Mouse (Mus musculus) CH12.LX (cell line): Measurements from ENCODE around the gene Rasgef1c. TPM values are rescaled to one million over a fixed set of nuclear protein-coding genes. Genes with fewer than 3 reads are reported as not detected.

Experiments
- DNase-seq: peaks from one replicate; pipeline ENCODE4 v3.0.0-alpha.2; 2013; ENCODE audit errors: extremely low read depth
- H3K27ac ChIP-seq: 2 replicates; pipeline ENCODE4 v1.5.1; 2012; ENCODE audit warnings: low read depth, mild to moderate bottlenecking, control low read depth, moderate library complexity; ENCODE audit not compliant: insufficient read depth
- H3K27me3 ChIP-seq: replicated peaks from 2 replicates; pipeline ENCODE3; 2012; ENCODE audit warnings: inconsistent platforms
- H3K36me3 ChIP-seq, 2 experiments: replicated peaks in 1 of 2; 2 replicates each; pipeline versions ENCODE3 to v1.6.1; 2012; ENCODE audit warnings: inconsistent platforms in 1 of 2, low read length in 1 of 2, mild to moderate bottlenecking in 1 of 2, mixed read lengths in 1 of 2, moderate library complexity in 1 of 2; ENCODE audit not compliant: control insufficient read depth in 1 of 2, insufficient read depth in 1 of 2
- H3K4me1 ChIP-seq, 2 experiments: 2 replicates each; pipeline ENCODE4 v1.6.1; 2012; ENCODE audit warnings: inconsistent platforms in 1 of 2, moderate library complexity in 1 of 2; ENCODE audit not compliant: insufficient read depth in 2 of 2, control insufficient read depth in 1 of 2
- H3K4me2 ChIP-seq: 2 replicates; pipeline ENCODE4 v1.6.1; 2012; ENCODE audit warnings: low read depth, mild to moderate bottlenecking, control low read depth; ENCODE audit not compliant: poor library complexity, insufficient read depth, severe bottlenecking
- H3K4me3 ChIP-seq, 3 experiments: fragments of 150-350 bp in 1 of 3; sonication (generic) in 1 of 3; replicated peaks in 1 of 3; 2 replicates each; pipeline versions ENCODE3 to v1.5.1; 2011 to 2012; ENCODE audit warnings: low read depth in 2 of 3, low read length in 2 of 3, mild to moderate bottlenecking in 2 of 3, moderate library complexity in 2 of 3, control low read depth in 1 of 3, improper control_type of control experiment in 1 of 3, inconsistent platforms in 1 of 3, mixed read lengths in 1 of 3; ENCODE audit not compliant: poor library complexity in 1 of 3
- H3K79me2 ChIP-seq: replicated peaks from 2 replicates; pipeline ENCODE4 v1.6.1; 2012; ENCODE audit warnings: mild to moderate bottlenecking, moderate library complexity; ENCODE audit not compliant: control insufficient read depth, poor library complexity, insufficient read depth, severe bottlenecking; ENCODE audit errors: extremely low read depth
- H3K9ac ChIP-seq: 2 replicates; pipeline ENCODE4 v1.6.1; 2012; ENCODE audit warnings: low read depth, mild to moderate bottlenecking, control low read depth, moderate library complexity; ENCODE audit not compliant: insufficient read depth
- H3K9me3 ChIP-seq: replicated peaks from 2 replicates; pipeline ENCODE3; 2012; ENCODE audit warnings: low read length, inconsistent platforms, mixed read lengths
- BHLHE40 ChIP-seq: IDR thresholded peaks from 2 replicates; pipeline ENCODE4 v1.6.1; 2011; ENCODE audit warnings: mild to moderate bottlenecking, low read depth, low read length, improper control_type of control experiment
- CHD2 ChIP-seq: IDR thresholded peaks from 2 replicates; pipeline ENCODE4 v1.6.1; 2011; ENCODE audit warnings: low read length, improper control_type of control experiment
- CTCF ChIP-seq, 2 experiments: IDR thresholded peaks in 1 of 2; conservative IDR thresholded peaks in 1 of 2; 2 replicates each; pipeline ENCODE4 v1.5.1; 2011 to 2012; ENCODE audit warnings: low read depth in 2 of 2, low read length in 2 of 2, improper control_type of control experiment in 1 of 2, inconsistent platforms in 1 of 2, mild to moderate bottlenecking in 1 of 2, moderate library complexity in 1 of 2
- ELF1 ChIP-seq: IDR thresholded peaks from 2 replicates; pipeline ENCODE4 v1.6.1; 2014; ENCODE audit warnings: low read depth, mild to moderate bottlenecking, inconsistent platforms, low read length, improper control_type of control experiment
- EP300 ChIP-seq: IDR thresholded peaks from 2 replicates; pipeline ENCODE4 v1.6.1; 2011; ENCODE audit warnings: low read length, improper control_type of control experiment
- ETS1 ChIP-seq: conservative IDR thresholded peaks from 2 replicates; pipeline ENCODE4 v1.6.1; 2012; ENCODE audit warnings: low read depth, mild to moderate bottlenecking, inconsistent platforms, low read length, improper control_type of control experiment, moderate library complexity
- IRF4 ChIP-seq: IDR thresholded peaks from 2 replicates; pipeline ENCODE4 v1.6.1; 2014; ENCODE audit warnings: low read depth, mild to moderate bottlenecking, inconsistent platforms, low read length, improper control_type of control experiment
- JUN ChIP-seq: IDR thresholded peaks from 2 replicates; pipeline ENCODE4 v1.6.1; 2011; ENCODE audit warnings: low read depth, mild to moderate bottlenecking, low read length, improper control_type of control experiment, moderate library complexity; ENCODE audit not compliant: insufficient read depth
- JUND ChIP-seq: conservative IDR thresholded peaks from 2 replicates; pipeline ENCODE4 v1.6.1; 2011; ENCODE audit warnings: low read depth, low read length, improper control_type of control experiment
- KAT2A ChIP-seq: IDR thresholded peaks from 2 replicates; pipeline ENCODE4 v1.6.1; 2012; ENCODE audit warnings: low read length, improper control_type of control experiment, inconsistent platforms; ENCODE audit not compliant: insufficient replicate concordance
- MAX ChIP-seq: IDR thresholded peaks from 2 replicates; pipeline ENCODE4 v1.6.1; 2011; ENCODE audit warnings: low read length, improper control_type of control experiment
- MAZ ChIP-seq: IDR thresholded peaks from 2 replicates; pipeline ENCODE4 v1.6.1; 2012; ENCODE audit warnings: low read depth, mild to moderate bottlenecking, inconsistent platforms, low read length, improper control_type of control experiment, moderate library complexity
- MEF2A ChIP-seq: IDR thresholded peaks from 2 replicates; pipeline ENCODE4 v1.6.1; 2014; ENCODE audit warnings: low read depth, mild to moderate bottlenecking, inconsistent platforms, low read length, improper control_type of control experiment, borderline replicate concordance
- MYC ChIP-seq: IDR thresholded peaks from 2 replicates; pipeline ENCODE4 v1.6.1; 2011; ENCODE audit warnings: low read depth, mild to moderate bottlenecking, improper control_type of control experiment, low read length
- NELFE ChIP-seq: IDR thresholded peaks from 2 replicates; pipeline ENCODE4 v1.6.1; 2011; ENCODE audit warnings: low read depth, low read length, improper control_type of control experiment
- NRF1 ChIP-seq: IDR thresholded peaks from 2 replicates; pipeline ENCODE4 v1.6.1; 2014; ENCODE audit warnings: low read depth, mild to moderate bottlenecking, inconsistent platforms, low read length, improper control_type of control experiment, moderate library complexity
- PAX5 ChIP-seq: IDR thresholded peaks from 2 replicates; pipeline ENCODE4 v1.6.1; 2012; ENCODE audit warnings: low read length, inconsistent platforms, mixed read lengths
- POLR2A ChIP-seq: IDR thresholded peaks from 2 replicates; pipeline ENCODE4 v1.6.1; 2011; ENCODE audit warnings: low read depth, mild to moderate bottlenecking, improper control_type of control experiment, low read length
- POLR2AphosphoS2 ChIP-seq: IDR thresholded peaks from 2 replicates; pipeline ENCODE4 v1.6.1; 2011; ENCODE audit warnings: low read depth, low read length, improper control_type of control experiment
- RCOR1 ChIP-seq: conservative IDR thresholded peaks from 2 replicates; pipeline ENCODE4 v1.6.1; 2012; ENCODE audit warnings: low read depth, mild to moderate bottlenecking, inconsistent platforms, low read length, improper control_type of control experiment
- SIN3A ChIP-seq: IDR thresholded peaks from 2 replicates; pipeline ENCODE4 v1.6.1; 2012; ENCODE audit warnings: low read length, improper control_type of control experiment, inconsistent platforms
- SMC3 ChIP-seq: IDR thresholded peaks from 2 replicates; pipeline ENCODE4 v1.6.1; 2011; ENCODE audit warnings: low read depth, low read length, improper control_type of control experiment
- UBTF ChIP-seq: IDR thresholded peaks from 2 replicates; pipeline ENCODE4 v1.6.1; 2012; ENCODE audit warnings: low read depth, mild to moderate bottlenecking, inconsistent platforms, low read length, improper control_type of control experiment, moderate library complexity
- USF1 ChIP-seq: IDR thresholded peaks from 2 replicates; pipeline ENCODE4 v1.6.1; 2014; ENCODE audit warnings: low read depth, mild to moderate bottlenecking, inconsistent platforms, low read length, improper control_type of control experiment
- USF2 ChIP-seq: conservative IDR thresholded peaks from 2 replicates; pipeline ENCODE4 v1.6.1; 2011; ENCODE audit warnings: low read depth, low read length, improper control_type of control experiment
- ZC3H11A ChIP-seq: IDR thresholded peaks from 2 replicates; pipeline ENCODE4 v1.6.1; 2012; ENCODE audit warnings: low read depth, mild to moderate bottlenecking, inconsistent platforms, low read length, improper control_type of control experiment
- ZKSCAN1 ChIP-seq: IDR thresholded peaks from 2 replicates; pipeline ENCODE4 v1.6.1; 2012; ENCODE audit warnings: low read depth, inconsistent platforms, low read length, improper control_type of control experiment, borderline replicate concordance
- ZMIZ1 ChIP-seq: IDR thresholded peaks from 2 replicates; pipeline ENCODE4 v1.6.1; 2012; ENCODE audit warnings: low read depth, mild to moderate bottlenecking, inconsistent platforms, low read length, improper control_type of control experiment
- ZNF384 ChIP-seq: IDR thresholded peaks from 2 replicates; pipeline ENCODE4 v1.6.1; 2012; ENCODE audit warnings: low read depth, low read length, improper control_type of control experiment, inconsistent platforms
- dilution Hi-C: fragments of 300-500 bp; cut with MboI; formaldehyde crosslinking; loops from 2 replicates; pipeline ENCODE4 v1.14.3; 2020; ENCODE audit warnings: low sequenced_read_pairs; ENCODE audit not compliant: extremely low pct_unique_long_range_greater_than_20kb, extremely low pct_ligation_motif_present
- in situ Hi-C: fragments of 300-500 bp; cut with MboI; formaldehyde crosslinking; loops from 3 replicates; pipeline ENCODE4 v1.14.3; 2019; ENCODE audit warnings: low sequenced_read_pairs, low pct_ligation_motif_present, low pct_unique_long_range_greater_than_20kb, mixed read lengths
- polyA plus RNA-seq: library from polyadenylated mRNA; unstranded; fragments of >175 nt; gene quantifications from 2 replicates; pipeline ENCODE4 v1.2.1, GENCODE M21; 2012; ENCODE audit warnings: low read depth; ENCODE audit not compliant: insufficient read length
- total RNA-seq, 2 experiments: library from RNA; depleted of rRNA; stranded (reverse); fragments of 300-350 nt in 1 of 2; fragments of >200 nt in 1 of 2; gene quantifications; 2 replicates each; pipeline ENCODE4 v1.2.3; 2012 to 2014

The Rasgef1c gene
- total and polyA plus RNA-seq, 3 experiments: not detected

- Histone ChIP-seq H3K4me3 (no peak overlapping the region), H3K9ac (no peak overlapping the region), H3K9me3 (peaks cover 5% of the 10 kb centered on the region), H3K4me2 (no peak overlapping the region), H3K27ac (no peak overlapping the region), H3K36me3 (no peaks in the 10 kb centered on the region), H3K79me2 (no peaks in the 10 kb centered on the region), H3K27me3 (peaks cover 83% of the 10 kb centered on the region), H3K4me1 (no peaks in the 10 kb centered on the region)
- no peak for TF ChIP-seq MEF2A
- TF ChIP-seq BHLHE40: no peak
- no peak for TF ChIP-seq CTCF (conservative IDR thresholded peaks at IDR 0.05 in 1 of 2, IDR thresholded peaks at IDR 0.05 in 1 of 2; ENCODE audit: low read depth in 2 of 2, low read length in 2 of 2)
- TF ChIP-seq CHD2: no peak
- no peak for TF ChIP-seq NRF1
- TF ChIP-seq KAT2A: no peak
- no peak for TF ChIP-seq JUN
- no peak for TF ChIP-seq RCOR1
- TF ChIP-seq SIN3A: no peak
- no peak for TF ChIP-seq ZC3H11A
- no peak for TF ChIP-seq POLR2A
- no peak for TF ChIP-seq ZKSCAN1
- TF ChIP-seq NELFE: no peak
- no peak for TF ChIP-seq POLR2AphosphoS2
- TF ChIP-seq JUND: no peak
- TF ChIP-seq MAX: no peak
- TF ChIP-seq MYC: no peak
- TF ChIP-seq IRF4: no peak
- TF ChIP-seq ETS1: no peak
- TF ChIP-seq EP300: no peak
- in situ Hi-C loops (no loop called here), dilution Hi-C loops (no loop called here)
- DNase-seq: no peak
Measured at GRCm38 (mm10) chr11:49936458-49936857, 34.8 kb downstream of the Rasgef1c start.

- dilution Hi-C loops: no loop called here
- TF ChIP-seq ELF1 (no peak), UBTF (no peak), ZMIZ1 (no peak), NRF1 (no peak), PAX5 (no peak), SMC3 (no peak), MAZ (no peak), MYC (no peak), USF1 (no peak), ZKSCAN1 (no peak), ZNF384 (no peak), USF2 (no peak), BHLHE40 (no peak), MEF2A (no peak), NELFE (no peak), JUND (no peak)
- Histone ChIP-seq H3K79me2 (no peaks in the 10 kb centered on the region), H3K4me2 (no peak overlapping the region), H3K27ac (no peak overlapping the region), H3K27me3 (peaks cover 82% of the 10 kb centered on the region), H3K36me3 (no peaks in the 10 kb centered on the region), H3K4me3 (no peak overlapping the region), H3K9me3 (peaks cover 5% of the 10 kb centered on the region), H3K9ac (no peak overlapping the region), H3K4me1 (no peaks in the 10 kb centered on the region)
- no peak for DNase-seq
- in situ Hi-C loops: no loop called here
Measured at GRCm38 (mm10) chr11:49937779-49938178, 36.1 kb downstream of the Rasgef1c start.
